Mouse (Mus musculus): ENCODE data around the gene Slc46a2.

Slc46a2 gene

GRCm38 (mm10) chr4:59914608-59915403 lies at the start of gene Slc46a2:
TSS of gene Slc46a2 (minus strand) at chr4:59915056.
- peak; percentile 61 for DNase-seq

- no peak for DNase-seq
Measured at GRCm38 (mm10) chr4:59963405-59964344, 48.8 kb upstream of the Slc46a2 start, which contains the start of gene Mup6. TSS of gene Mup6 (plus strand) at chr4:59964294.

GRCm38 (mm10) chr4:59960610-59961009 lies 45.8 kb upstream of the Slc46a2 start, which contains the start of gene Mup4:
TSS of gene Mup4 (minus strand) at chr4:59960710.
- DNase-seq: no peak

GRCm38 (mm10) chr4:59937543-59937942 lies 22.7 kb upstream of the Slc46a2 start:
- no peak for DNase-seq

- peak; percentile 9 for DNase-seq
Measured at GRCm38 (mm10) chr4:59932505-59933281, 17.8 kb upstream of the Slc46a2 start.

- peak; percentile 79 for DNase-seq
Measured at GRCm38 (mm10) chr4:59928347-59928746, 13.5 kb upstream of the Slc46a2 start.

GRCm38 (mm10) chr4:59927666-59928065 lies 12.8 kb upstream of the Slc46a2 start:
- DNase-seq: no peak

- DNase-seq: no peak
Measured at GRCm38 (mm10) chr4:59925082-59925481, 10.2 kb upstream of the Slc46a2 start.

- DNase-seq: no peak
Measured at GRCm38 (mm10) chr4:59917966-59918365, 3.1 kb upstream of the Slc46a2 start.

- no peak for DNase-seq
Measured at GRCm38 (mm10) chr4:59908785-59909184, 6.1 kb downstream of the Slc46a2 start.

- peak; percentile 22 for DNase-seq
Measured at GRCm38 (mm10) chr4:59907657-59908230, 7.1 kb downstream of the Slc46a2 start.

- no peak for DNase-seq
Measured at GRCm38 (mm10) chr4:59907092-59907491, 7.8 kb downstream of the Slc46a2 start.

GRCm38 (mm10) chr4:59902547-59902946 lies 12.3 kb downstream of the Slc46a2 start:
- peak; percentile 30 for DNase-seq

- no peak for DNase-seq
Measured at GRCm38 (mm10) chr4:59901810-59902209, 13.0 kb downstream of the Slc46a2 start.

GRCm38 (mm10) chr4:59898521-59898919 lies 16.3 kb downstream of the Slc46a2 start:
- no peak for DNase-seq

GRCm38 (mm10) chr4:59897814-59898520 lies 16.9 kb downstream of the Slc46a2 start:
- no peak for DNase-seq

- no peak for DNase-seq
Measured at GRCm38 (mm10) chr4:59896000-59896399, 18.9 kb downstream of the Slc46a2 start.

GRCm38 (mm10) chr4:59894977-59895575 lies 19.8 kb downstream of the Slc46a2 start:
- no peak for DNase-seq

- DNase-seq: no peak
Measured at GRCm38 (mm10) chr4:59894415-59894814, 20.4 kb downstream of the Slc46a2 start.

GRCm38 (mm10) chr4:59892731-59893130 lies 22.1 kb downstream of the Slc46a2 start:
- DNase-seq: no peak
